Mouse (Mus musculus) neural tube, embryonic 13.5 days (tissue): ENCODE measurements around the gene Zbtb5. TPM values are rescaled to one million over a fixed set of nuclear protein-coding genes. Genes with fewer than 3 reads are reported as not detected.

Experiments
- ATAC-seq: fragments of 200-750 bp; cut with Nextera tagmentation; 2 replicates; pipeline ENCODE4 v1.8.0; 2017; ENCODE audit warnings: low read depth, mild to moderate bottlenecking, moderate TSS enrichment, moderate library complexity
- H3K27ac ChIP-seq: fragments of 300-500 bp; sonication (generic); replicated peaks from 2 replicates; pipeline ENCODE4 v1.5.1; 2015; ENCODE audit warnings: moderate library complexity, mild to moderate bottlenecking, inconsistent platforms
- H3K27me3 ChIP-seq: fragments of 300-500 bp; sonication (generic); 2 replicates; pipeline ENCODE4 v1.6.1; 2015; ENCODE audit warnings: mild to moderate bottlenecking, inconsistent platforms
- H3K36me3 ChIP-seq: fragments of 300-500 bp; sonication (generic); 2 replicates; pipeline ENCODE4 v1.6.1; 2015; ENCODE audit warnings: mild to moderate bottlenecking, inconsistent platforms
- H3K4me1 ChIP-seq: fragments of 300-500 bp; sonication (generic); replicated peaks from 2 replicates; pipeline ENCODE4 v1.6.1; 2015; ENCODE audit warnings: inconsistent platforms
- H3K4me2 ChIP-seq: fragments of 300-500 bp; sonication (generic); 2 replicates; pipeline ENCODE4 v1.6.1; 2015; ENCODE audit warnings: inconsistent platforms, mild to moderate bottlenecking, moderate library complexity
- H3K4me3 ChIP-seq: fragments of 300-500 bp; sonication (generic); 2 replicates; pipeline ENCODE4 v1.5.1; 2015; ENCODE audit warnings: mild to moderate bottlenecking, inconsistent platforms
- H3K9ac ChIP-seq: fragments of 300-500 bp; sonication (generic); 2 replicates; pipeline ENCODE4 v1.6.1; 2015; ENCODE audit warnings: moderate library complexity, mild to moderate bottlenecking, inconsistent platforms
- H3K9me3 ChIP-seq: fragments of 300-500 bp; sonication (generic); 2 replicates; pipeline ENCODE4 v1.6.1; 2016; ENCODE audit warnings: inconsistent platforms
- WGBS: fragments of 180-500 bp; shearing (Covaris S2); methylation state at CpG from one replicate; pipeline ENCODE4 v1.1.7; 2015; 5-methylcytosine and 5-hydroxymethylcytosine counted together
- polyA plus RNA-seq: library from polyadenylated mRNA; unstranded; fragments of >200 nt; fragmentation: Nextera tagmentation; extraction: Ambion mirVana; gene quantifications from 2 replicates; pipeline ENCODE4 v1.2.1, GENCODE M21; 2015

Zbtb5 gene
- polyA plus RNA-seq, 1 experiment from 2014 or later: 35.6 TPM

GRCm38 (mm10) chr4:44976921-44977710 lies 35.1 kb downstream of the Zbtb5 start:
- H3K9ac ChIP-seq: no peak overlapping the region
- H3K4me1 ChIP-seq: peaks cover 33% of the 10 kb centered on the region
- no peak for ATAC-seq
- no peaks in the 10 kb centered on the region for H3K36me3 ChIP-seq
- H3K27ac ChIP-seq: no peak overlapping the region
- H3K4me3 ChIP-seq: no peak overlapping the region
- no peak overlapping the region for H3K4me2 ChIP-seq
- no peaks in the 10 kb centered on the region for H3K9me3 ChIP-seq
- 88% methylated on average over 10 of the region's 10 CpGs for WGBS
- no peaks in the 10 kb centered on the region for H3K27me3 ChIP-seq

- Histone ChIP-seq H3K36me3 (no peaks in the 10 kb centered on the region), H3K27me3 (no peaks in the 10 kb centered on the region), H3K4me2 (no peak overlapping the region), H3K4me1 (peaks cover 23% of the 10 kb centered on the region), H3K4me3 (no peak overlapping the region), H3K9me3 (no peaks in the 10 kb centered on the region), H3K9ac (no peak overlapping the region), H3K27ac (no peak overlapping the region)
- WGBS: 79% methylated on average over 6 of the region's 6 CpGs
- ATAC-seq: no peak
Observed at GRCm38 (mm10) chr4:44976026-44976615, 36.1 kb downstream of the Zbtb5 start.

- Histone ChIP-seq H3K36me3 (no peaks in the 10 kb centered on the region), H3K4me1 (peaks cover 8% of the 10 kb centered on the region), H3K27me3 (no peaks in the 10 kb centered on the region), H3K4me3 (no peak overlapping the region), H3K9me3 (no peaks in the 10 kb centered on the region), H3K4me2 (no peak overlapping the region), H3K9ac (no peak overlapping the region), H3K27ac (no peak overlapping the region)
- WGBS: 80% methylated on average over 8 of the region's 8 CpGs
- no peak for ATAC-seq
Observed at GRCm38 (mm10) chr4:44974331-44974730, 37.9 kb downstream of the Zbtb5 start.

DNA sequence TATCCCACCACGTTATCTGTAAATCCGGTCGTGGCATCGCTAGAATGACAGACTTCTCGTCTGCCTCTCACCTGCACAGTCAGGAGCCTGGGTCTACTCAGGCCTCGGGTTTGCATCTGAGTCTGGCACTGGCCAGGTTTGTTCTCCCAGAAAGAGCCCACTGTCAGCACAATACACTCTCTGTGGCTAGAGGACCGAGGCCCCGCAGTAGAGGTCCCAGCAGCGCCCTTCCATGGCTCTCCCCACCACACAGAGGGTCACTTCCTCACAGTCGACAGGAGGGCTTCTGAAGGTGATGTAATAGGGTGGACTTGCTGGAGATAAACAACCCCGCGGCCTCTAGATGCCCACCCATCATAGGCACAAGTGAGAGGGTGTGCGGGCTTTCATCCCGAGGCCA lies 38.3 kb downstream of the Zbtb5 start:
- 62% methylated on average over 14 of the region's 14 CpGs for WGBS

DNA sequence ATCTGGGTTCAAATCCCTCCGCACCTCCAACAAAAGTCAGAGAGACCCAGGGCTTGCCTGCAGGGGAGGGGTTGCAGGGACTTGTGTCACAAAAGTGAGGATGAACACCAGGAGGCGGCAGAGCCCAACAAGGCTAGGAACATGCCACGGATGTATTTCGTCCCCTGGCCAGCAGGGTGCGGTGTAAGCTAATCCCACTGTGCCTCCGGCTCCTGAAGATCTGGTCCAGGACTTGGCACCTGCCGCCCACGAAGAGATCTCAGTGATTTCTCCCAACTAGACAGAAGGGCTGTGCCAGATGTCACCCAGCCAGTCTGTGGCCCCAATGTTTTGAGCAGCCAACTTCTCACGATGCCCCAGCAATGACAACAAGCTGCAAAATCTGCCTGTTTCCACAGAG lies 38.8 kb downstream of the Zbtb5 start:
- H3K4me3 ChIP-seq: no peak overlapping the region
- H3K27me3 ChIP-seq: no peaks in the 10 kb centered on the region
- no peak for ATAC-seq
- 16% methylated on average over 9 of the region's 9 CpGs for WGBS
- H3K9ac ChIP-seq: no peak overlapping the region
- no peaks in the 10 kb centered on the region for H3K36me3 ChIP-seq
- peaks cover 8% of the 10 kb centered on the region for H3K4me1 ChIP-seq
- peak overlapping the region; percentile 40 for H3K4me2 ChIP-seq
- no peaks in the 10 kb centered on the region for H3K9me3 ChIP-seq
- no peak overlapping the region for H3K27ac ChIP-seq

More for the DNA sequence above, 38.3 kb downstream of the Zbtb5 start:
- Histone ChIP-seq H3K4me1 (peaks cover 8% of the 10 kb centered on the region), H3K27ac (no peak overlapping the region), H3K9me3 (no peaks in the 10 kb centered on the region), H3K4me3 (no peak overlapping the region), H3K9ac (no peak overlapping the region), H3K36me3 (no peaks in the 10 kb centered on the region), H3K4me2 (peak overlapping the region; percentile 40), H3K27me3 (no peaks in the 10 kb centered on the region)
- ATAC-seq: no peak

DNA sequence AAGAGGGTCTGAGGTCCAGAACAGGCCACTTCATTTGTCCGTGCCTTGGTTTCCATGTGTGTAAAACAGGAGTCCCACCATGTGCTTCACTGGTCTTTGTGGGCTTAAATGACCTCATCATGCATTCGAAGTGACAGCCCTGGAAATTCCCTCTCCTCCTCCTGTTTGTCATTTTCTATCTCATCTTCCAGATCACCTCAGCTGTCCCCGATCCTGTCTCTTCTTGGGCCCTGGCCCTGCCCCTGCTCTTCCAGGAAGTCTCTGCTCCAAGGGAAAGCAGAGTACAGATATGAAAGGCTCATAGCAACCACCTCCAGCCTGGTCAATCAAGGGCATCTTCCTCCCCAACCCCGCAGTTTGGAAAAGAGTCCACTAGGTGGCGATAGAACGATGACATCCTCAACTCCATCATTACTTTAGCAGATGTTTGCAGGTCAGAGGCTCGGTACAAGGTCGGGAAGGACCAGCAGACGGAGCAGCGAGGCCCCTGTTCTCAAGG lies 41.6 kb downstream of the Zbtb5 start:
- Histone ChIP-seq H3K9me3 (no peaks in the 10 kb centered on the region), H3K27ac (no peak overlapping the region), H3K4me1 (peaks cover 8% of the 10 kb centered on the region), H3K27me3 (no peaks in the 10 kb centered on the region), H3K4me3 (no peak overlapping the region), H3K9ac (no peak overlapping the region), H3K4me2 (no peak overlapping the region), H3K36me3 (no peaks in the 10 kb centered on the region)
- no peak for ATAC-seq
- 23% methylated on average over 10 of the region's 10 CpGs for WGBS

DNA sequence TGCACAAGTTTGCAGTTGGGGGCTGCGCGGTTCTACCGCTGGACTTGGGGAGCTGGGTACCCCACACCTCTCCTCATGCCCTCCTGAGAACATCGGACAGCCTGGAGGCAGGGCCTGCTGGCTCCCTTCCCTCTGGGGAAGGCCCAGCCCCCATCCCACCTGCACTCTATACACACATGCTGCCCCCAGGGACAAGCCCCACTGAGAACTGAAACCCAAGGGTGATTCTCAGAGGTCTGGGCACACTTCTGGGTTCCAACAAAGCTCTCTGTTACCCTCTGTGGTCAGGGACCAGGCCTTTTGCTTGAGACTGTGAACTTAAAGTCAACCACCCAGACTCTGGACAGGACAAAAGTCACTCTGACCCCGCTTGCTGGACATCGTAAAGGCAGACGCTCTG lies 42.2 kb downstream of the Zbtb5 start:
- no peak overlapping the region for H3K4me2 ChIP-seq
- H3K4me1 ChIP-seq: peaks cover 8% of the 10 kb centered on the region
- H3K36me3 ChIP-seq: no peaks in the 10 kb centered on the region
- H3K9ac ChIP-seq: no peak overlapping the region
- H3K9me3 ChIP-seq: no peaks in the 10 kb centered on the region
- no peaks in the 10 kb centered on the region for H3K27me3 ChIP-seq
- no peak for ATAC-seq
- 90% methylated on average over 7 of the region's 7 CpGs for WGBS
- H3K27ac ChIP-seq: no peak overlapping the region
- H3K4me3 ChIP-seq: no peak overlapping the region

DNA sequence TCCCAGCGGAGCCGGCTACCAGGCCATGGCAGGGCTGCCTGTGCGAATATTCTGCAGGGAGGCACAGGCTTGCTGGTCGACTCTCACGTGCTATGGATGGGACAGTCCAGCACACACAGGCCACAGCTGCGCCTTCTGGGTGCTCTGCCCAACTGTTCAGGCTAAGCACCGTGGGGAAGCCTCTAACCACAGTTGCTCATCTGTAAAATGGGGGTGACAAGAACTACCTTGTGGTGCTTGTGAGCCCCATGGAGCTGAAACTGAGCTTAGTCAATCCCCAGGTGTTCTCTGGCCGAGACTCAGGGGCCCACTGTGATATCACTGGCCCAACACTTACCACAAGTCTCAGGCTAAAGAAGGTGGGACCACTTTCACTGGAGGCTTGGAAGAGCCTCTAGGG lies 44.8 kb downstream of the Zbtb5 start:
- Histone ChIP-seq H3K9ac (no peak overlapping the region), H3K36me3 (no peaks in the 10 kb centered on the region), H3K4me3 (no peak overlapping the region), H3K4me1 (no peaks in the 10 kb centered on the region; the same call in 1 of the 2 replicates), H3K9me3 (no peaks in the 10 kb centered on the region), H3K27me3 (no peaks in the 10 kb centered on the region), H3K27ac (no peak overlapping the region), H3K4me2 (no peak overlapping the region)
- 88% methylated on average over 8 of the region's 8 CpGs for WGBS
- no peak for ATAC-seq

GRCm38 (mm10) chr4:44965736-44966135 lies 46.5 kb downstream of the Zbtb5 start:
- Histone ChIP-seq H3K27me3 (no peaks in the 10 kb centered on the region), H3K4me2 (no peak overlapping the region), H3K9me3 (no peaks in the 10 kb centered on the region), H3K36me3 (no peaks in the 10 kb centered on the region), H3K4me3 (no peak overlapping the region), H3K4me1 (no peaks in the 10 kb centered on the region; the same call in 1 of the 2 replicates), H3K9ac (no peak overlapping the region), H3K27ac (no peak overlapping the region)
- no peak for ATAC-seq
- 85% methylated on average over 3 of the region's 3 CpGs for WGBS

DNA sequence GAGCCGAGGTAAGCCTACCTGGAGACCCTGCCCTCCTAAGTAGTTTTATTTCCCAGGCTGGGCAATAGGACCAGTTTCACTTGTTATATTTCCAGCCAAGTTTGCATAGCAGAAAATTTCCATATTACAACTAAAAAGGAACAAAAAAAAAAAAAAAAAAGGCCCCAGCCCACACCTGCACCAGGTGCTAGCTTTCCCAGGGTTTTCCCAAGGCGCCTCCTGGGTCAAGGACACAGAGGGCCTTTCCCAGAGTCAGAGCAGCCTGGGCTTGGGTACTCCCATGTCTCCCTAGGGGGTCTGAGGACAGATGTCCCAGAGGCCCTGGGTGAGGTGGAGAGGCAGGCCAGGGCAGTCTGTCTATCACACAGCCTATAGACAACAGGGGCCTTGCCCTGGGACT lies 47.0 kb downstream of the Zbtb5 start:
- H3K4me1 ChIP-seq: no peaks in the 10 kb centered on the region; the same call in 1 of the 2 replicates
- no peak overlapping the region for H3K4me2 ChIP-seq
- WGBS: 90% methylated on average over 2 of the region's 2 CpGs
- ATAC-seq: no peak
- no peak overlapping the region for H3K4me3 ChIP-seq
- no peak overlapping the region for H3K27ac ChIP-seq
- no peaks in the 10 kb centered on the region for H3K36me3 ChIP-seq
- no peaks in the 10 kb centered on the region for H3K27me3 ChIP-seq
- no peak overlapping the region for H3K9ac ChIP-seq
- no peaks in the 10 kb centered on the region for H3K9me3 ChIP-seq

- no peak overlapping the region for H3K4me2 ChIP-seq
- no peaks in the 10 kb centered on the region for H3K36me3 ChIP-seq
- H3K27me3 ChIP-seq: no peaks in the 10 kb centered on the region
- ATAC-seq: no peak
- no peak overlapping the region for H3K27ac ChIP-seq
- H3K9ac ChIP-seq: no peak overlapping the region
- no peak overlapping the region for H3K4me3 ChIP-seq
- 79% methylated on average over 11 of the region's 11 CpGs for WGBS
- H3K4me1 ChIP-seq: no peaks in the 10 kb centered on the region
- H3K9me3 ChIP-seq: no peaks in the 10 kb centered on the region
Observed at GRCm38 (mm10) chr4:44963156-44963555, 49.1 kb downstream of the Zbtb5 start.

GRCm38 (mm10) chr4:44959220-44959619 lies 53.0 kb downstream of the Zbtb5 start:
- no peak overlapping the region for H3K27ac ChIP-seq
- H3K27me3 ChIP-seq: no peaks in the 10 kb centered on the region
- H3K9ac ChIP-seq: no peak overlapping the region
- H3K4me3 ChIP-seq: no peak overlapping the region
- no peaks in the 10 kb centered on the region for H3K4me1 ChIP-seq
- H3K9me3 ChIP-seq: no peaks in the 10 kb centered on the region
- no peak for ATAC-seq
- H3K36me3 ChIP-seq: no peaks in the 10 kb centered on the region
- WGBS: 90% methylated on average over 13 of the region's 13 CpGs
- no peak overlapping the region for H3K4me2 ChIP-seq
